Mouse (Mus musculus): Measurements from ENCODE around the gene Nqo1. TPM values are rescaled to one million over a fixed set of nuclear protein-coding genes. Genes with fewer than 3 reads are reported as not detected.

Nqo1 gene
- polyA plus RNA-seq, 1 experiment from 2014 or later, result 3.8 TPM

DNA sequence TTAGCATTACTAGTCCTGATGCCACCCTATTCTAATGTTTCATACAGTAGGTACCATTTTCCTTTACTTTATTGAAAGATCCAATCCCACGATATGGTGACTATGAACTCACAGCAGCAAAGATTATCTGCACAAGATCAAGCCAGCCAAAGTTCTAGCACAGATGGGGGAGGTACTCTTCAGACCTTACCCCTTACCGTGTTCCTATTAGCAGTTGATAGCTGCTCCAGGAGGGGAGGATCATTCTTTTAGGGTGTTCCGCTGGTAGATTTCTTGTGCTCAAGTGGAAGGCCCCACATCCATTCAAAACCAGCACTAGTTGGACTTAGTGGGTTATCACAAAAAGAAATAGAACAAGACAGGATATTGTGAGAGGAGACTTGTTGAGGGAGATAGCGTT, 21.3 kb downstream of the Nqo1 start:
- ATAC-seq (ENCODE audit: low FRiP score, low read depth), result no peak
- H3K36me3 ChIP-seq, result peaks cover 17% of the 10 kb centered on the region
- H3K4me2 ChIP-seq (replicated peaks), result no peak overlapping the region
- no peaks in the 10 kb centered on the region for H3K9me3 ChIP-seq
- no peaks in the 10 kb centered on the region for H3K27me3 ChIP-seq (replicated peaks)
- H3K9ac ChIP-seq, result no peak overlapping the region
- 94% methylated on average over 4 of the region's 4 CpGs for WGBS
- H3K27ac ChIP-seq, result no peak overlapping the region
- no peak overlapping the region for H3K4me3 ChIP-seq
- no peaks in the 10 kb centered on the region for H3K4me1 ChIP-seq

DNA sequence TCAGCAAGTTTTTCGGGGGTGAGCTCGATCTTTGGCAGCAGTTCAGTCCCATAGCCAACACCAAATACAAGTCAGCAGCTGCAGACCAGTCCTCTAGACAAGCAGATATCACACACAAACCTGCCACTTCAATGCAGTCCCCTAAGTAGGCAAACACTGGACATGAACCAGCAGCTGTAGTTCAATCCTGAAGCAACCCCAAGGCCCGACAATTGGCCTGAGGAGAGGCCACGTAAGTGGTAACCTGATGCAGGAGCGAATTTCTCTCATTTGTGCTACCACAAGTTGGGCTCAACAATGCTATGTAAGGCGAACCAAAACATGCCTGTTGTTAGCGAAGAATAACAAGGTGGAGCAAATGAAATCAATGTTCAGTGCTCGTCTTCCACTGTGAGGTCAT, 22.3 kb downstream of the Nqo1 start:
- Histone ChIP-seq H3K36me3 (peaks cover 17% of the 10 kb centered on the region), H3K4me2 (replicated peaks) (no peak overlapping the region), H3K4me3 (no peak overlapping the region), H3K9ac (no peak overlapping the region), H3K27me3 (replicated peaks) (no peaks in the 10 kb centered on the region), H3K9me3 (no peaks in the 10 kb centered on the region), H3K4me1 (no peaks in the 10 kb centered on the region), H3K27ac (no peak overlapping the region)
- ATAC-seq (ENCODE audit: low FRiP score, low read depth), result no peak
- 95% methylated on average over 8 of the region's 8 CpGs for WGBS

DNA sequence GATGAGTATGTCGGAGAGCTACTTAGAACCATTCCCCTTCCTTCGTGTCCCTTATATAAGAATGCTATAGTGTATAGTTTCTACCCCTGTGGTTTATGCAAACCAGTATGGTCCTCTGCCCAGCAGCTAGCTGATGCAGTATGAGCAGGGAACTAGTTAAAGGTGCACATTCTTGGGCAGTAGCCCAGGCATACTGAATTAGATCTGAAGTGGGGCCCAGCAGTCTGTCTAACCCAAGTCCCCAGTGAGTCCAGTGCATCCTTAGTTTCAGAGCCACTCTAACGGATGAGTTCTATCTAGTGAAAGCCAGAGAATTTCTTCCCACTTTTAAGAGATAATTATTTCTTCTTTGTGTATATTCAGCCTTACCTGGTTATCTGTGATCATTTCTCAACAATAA, 25.7 kb downstream of the Nqo1 start:
- Histone ChIP-seq H3K36me3 (peaks cover 17% of the 10 kb centered on the region), H3K4me1 (no peaks in the 10 kb centered on the region), H3K4me2 (replicated peaks) (no peak overlapping the region), H3K9ac (no peak overlapping the region), H3K27ac (no peak overlapping the region), H3K9me3 (no peaks in the 10 kb centered on the region), H3K4me3 (no peak overlapping the region), H3K27me3 (replicated peaks) (no peaks in the 10 kb centered on the region)
- WGBS, result 92% methylated on average over 3 of the region's 3 CpGs
- no peak for ATAC-seq (ENCODE audit: low FRiP score, low read depth)

DNA sequence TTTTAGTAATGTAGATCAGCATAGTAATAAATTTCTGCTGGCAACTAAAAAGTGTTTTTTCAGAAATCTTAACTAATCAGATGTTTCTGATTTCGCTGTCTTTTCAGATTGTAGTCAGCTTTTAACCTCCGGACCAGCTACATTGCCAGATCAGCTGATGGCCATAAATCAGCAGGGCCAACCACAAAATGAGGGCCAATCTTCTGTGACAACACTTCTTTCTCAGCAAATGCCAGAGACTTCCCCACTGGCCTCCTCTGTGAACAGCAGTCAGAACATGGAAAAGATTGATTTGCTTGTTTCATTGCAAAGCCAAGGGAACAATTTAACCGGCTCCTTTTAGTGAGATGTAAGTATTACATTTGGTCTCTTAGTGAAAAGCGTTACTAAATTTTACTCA, 32.7 kb downstream of the Nqo1 start:
- H3K4me2 ChIP-seq (replicated peaks), result no peak overlapping the region
- H3K27ac ChIP-seq, result no peak overlapping the region
- peaks cover 45% of the 10 kb centered on the region for H3K36me3 ChIP-seq
- 84% methylated on average over 4 of the region's 4 CpGs for WGBS
- H3K9me3 ChIP-seq, result no peaks in the 10 kb centered on the region
- no peak overlapping the region for H3K9ac ChIP-seq
- no peak for ATAC-seq (ENCODE audit: low FRiP score, low read depth)
- no peaks in the 10 kb centered on the region for H3K27me3 ChIP-seq (replicated peaks)
- H3K4me1 ChIP-seq, result no peaks in the 10 kb centered on the region
- no peak overlapping the region for H3K4me3 ChIP-seq

Other genes with a start within 250 kb of the Nqo1 start
- gene Nfat5, start 109.7 kb downstream of the Nqo1 start, polyA plus RNA-seq (2016; fragmentation: Nextera tagmentation; extraction: Ambion mirVana), result 15.2 and 15.7 TPM in 2 replicates
- gene Nob1, start 21.8 kb upstream of the Nqo1 start, polyA plus RNA-seq (2016; fragmentation: Nextera tagmentation; extraction: Ambion mirVana), result 79.1 and 81.5 TPM in 2 replicates
- 74.2 and 79.0 TPM in 2 replicates for gene Wwp2, start 33.2 kb upstream of the Nqo1 start, polyA plus RNA-seq (2016; fragmentation: Nextera tagmentation; extraction: Ambion mirVana)
- 287 and 293 TPM in 2 replicates for gene Psmd7, start 185.3 kb upstream of the Nqo1 start, polyA plus RNA-seq (2016; fragmentation: Nextera tagmentation; extraction: Ambion mirVana)

Data from neural tube, embryonic 12.5 days (tissue).